Mouse (Mus musculus) cerebellum, postnatal 10 days (tissue): ENCODE results near the gene Mrm3.
A peak's percentile ranks its signal among the peaks of the same experiment; 100 is the strongest.

Source experiments
- DNase-seq, 2 experiments: peaks; one replicate each; pipeline ENCODE4 v3.0.0; 2021; ENCODE audit warnings: mixed read lengths in 2 of 2

Mrm3 gene

DNA sequence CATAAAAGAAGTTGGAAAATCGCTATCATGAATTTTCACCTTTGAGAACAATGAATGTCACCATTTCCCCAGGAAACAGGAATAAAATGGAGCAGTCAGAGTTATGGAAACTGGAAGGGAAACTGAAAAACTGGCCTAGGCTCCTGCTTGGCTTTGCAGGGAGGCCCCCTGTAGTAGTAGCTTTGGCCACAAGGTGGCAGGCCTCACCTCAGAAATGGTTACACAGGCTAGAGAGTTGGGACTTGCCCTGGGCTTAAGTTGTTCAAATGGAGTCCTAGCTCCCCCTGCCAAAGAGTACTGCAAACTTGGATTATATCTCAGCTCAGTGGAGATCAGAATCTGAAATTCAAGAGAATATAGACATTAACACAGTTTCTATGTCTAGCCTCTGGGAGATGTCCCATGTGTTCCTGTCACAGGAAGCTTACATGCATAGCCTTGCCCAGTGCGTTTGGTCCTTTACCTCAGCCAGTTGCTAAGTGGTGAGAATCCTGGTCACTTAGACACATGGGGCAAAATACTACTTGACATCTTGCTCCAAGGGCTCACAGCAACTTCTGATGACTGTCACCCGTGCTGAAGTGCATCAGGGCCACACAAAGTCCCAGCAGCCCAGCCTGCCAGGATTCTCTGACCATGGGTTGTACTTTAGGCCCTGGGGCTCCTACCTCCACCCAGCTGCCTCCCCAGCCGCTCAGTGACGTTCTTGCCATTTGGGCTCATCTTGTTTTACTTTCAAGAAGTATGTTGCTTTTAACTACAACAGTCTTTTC, 9.8 kb downstream of the Mrm3 start:
- peak; percentile 93 to 94 for DNase-seq

DNA sequence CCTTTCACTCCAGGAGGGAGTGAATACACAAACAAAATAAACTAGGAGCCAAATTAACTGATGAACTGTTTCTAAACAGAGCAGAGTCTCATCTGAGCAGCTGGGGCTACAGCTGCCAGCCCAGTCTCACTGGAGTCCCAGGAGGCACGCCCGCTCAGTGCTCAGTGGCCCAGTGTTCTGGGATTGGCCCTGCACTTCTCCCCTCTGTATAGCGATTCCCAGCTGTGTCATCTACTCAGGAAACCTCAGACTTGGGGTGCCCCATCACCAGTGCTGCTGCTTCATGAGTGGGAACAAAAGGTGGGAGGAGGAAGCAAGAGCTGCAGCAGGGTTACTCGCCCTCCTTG, 10.4 kb downstream of the Mrm3 start:
- peak; percentile 21 to 33 for DNase-seq

DNA sequence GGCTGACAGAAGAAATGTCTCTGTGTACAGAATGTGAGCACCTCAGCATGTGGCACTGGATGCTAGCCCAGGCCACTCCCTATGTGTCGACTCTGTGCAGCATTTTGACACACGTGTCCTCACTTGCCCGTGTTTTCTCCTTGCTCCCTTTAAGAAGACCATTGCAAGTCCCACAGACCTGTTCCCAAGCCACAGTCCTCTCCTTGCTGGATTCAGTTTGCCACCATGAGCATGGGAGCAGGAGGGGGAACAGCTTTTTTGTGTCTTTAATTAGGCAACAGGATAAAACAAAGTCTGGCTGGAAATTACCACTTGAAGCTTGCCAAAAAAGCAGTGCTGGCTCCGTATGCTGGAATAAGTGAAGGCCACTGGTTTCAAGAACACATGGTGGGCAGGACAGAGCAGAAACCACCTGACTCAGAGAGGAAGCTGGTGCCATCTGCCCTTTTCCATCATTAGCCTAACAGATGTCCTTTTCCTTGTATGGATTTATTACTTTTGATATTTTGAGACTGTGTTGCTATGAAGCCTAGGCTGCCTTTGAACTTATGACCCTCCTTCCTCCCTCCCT, 12.0 kb downstream of the Mrm3 start:
- peak; percentile 85 to 88 for DNase-seq

DNA sequence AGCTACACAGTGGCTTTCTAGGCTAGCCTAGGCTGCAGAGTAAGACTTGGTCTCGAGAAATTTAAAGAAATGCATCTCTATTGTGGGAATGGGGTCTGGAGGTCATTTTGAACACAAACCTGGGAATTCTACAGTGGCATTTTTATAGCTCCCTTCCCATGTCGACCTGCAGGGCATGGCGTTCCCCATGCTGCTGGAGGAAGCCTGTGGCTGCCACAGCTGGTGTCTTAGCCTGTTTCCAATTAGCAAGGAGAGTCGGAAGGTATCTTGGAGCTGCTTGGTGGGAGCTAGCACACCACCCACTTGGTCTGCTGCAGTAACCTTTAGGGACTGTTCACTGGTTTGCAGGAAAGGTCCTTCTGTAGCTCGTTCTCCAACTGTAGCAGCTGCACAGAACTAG, 12.6 kb downstream of the Mrm3 start:
- DNase-seq, result no peak

DNA sequence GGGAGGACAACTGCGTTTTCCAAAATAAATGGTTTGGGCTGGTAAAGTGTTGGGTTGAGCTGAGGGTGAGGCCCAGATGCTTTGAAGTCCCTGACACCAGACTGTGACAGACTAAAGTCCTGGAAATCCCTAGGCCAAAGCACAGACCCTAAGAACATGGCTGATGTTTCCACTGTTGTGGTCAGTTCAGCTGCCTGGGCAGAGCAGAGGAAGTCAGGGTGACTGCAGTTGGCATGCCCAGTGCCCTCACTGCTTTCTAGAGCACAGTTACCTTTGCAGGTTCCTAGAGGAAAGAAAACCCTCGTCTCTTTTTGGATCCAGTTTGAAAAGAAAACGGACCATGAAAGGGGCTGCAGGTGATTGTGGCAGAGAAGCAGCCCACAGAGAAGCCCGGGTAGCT, 13.9 kb downstream of the Mrm3 start:
- DNase-seq, result peak in 1 of 2 experiments; percentile 6

DNA sequence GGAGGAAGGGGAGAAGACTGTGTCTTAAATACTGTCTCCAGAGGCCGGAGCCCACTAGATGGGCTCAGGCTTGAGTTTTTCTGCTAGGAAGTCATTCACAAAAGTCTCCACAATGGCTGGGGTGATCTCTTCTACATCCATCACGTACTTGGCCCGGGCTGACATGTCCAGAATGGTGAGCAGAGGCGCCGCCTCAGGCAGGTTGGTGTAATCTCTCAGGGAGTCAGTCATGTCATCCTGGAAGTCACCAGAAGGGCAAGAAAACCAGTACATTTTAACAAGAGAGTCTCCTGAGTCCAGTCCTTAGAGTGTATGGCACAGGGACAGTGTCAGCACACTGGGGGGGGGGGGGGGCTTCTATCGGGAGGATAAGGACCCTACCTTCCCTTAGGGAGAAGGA, 15.0 kb downstream of the Mrm3 start:
- peak in 1 of 2 experiments; percentile 27 for DNase-seq

DNA sequence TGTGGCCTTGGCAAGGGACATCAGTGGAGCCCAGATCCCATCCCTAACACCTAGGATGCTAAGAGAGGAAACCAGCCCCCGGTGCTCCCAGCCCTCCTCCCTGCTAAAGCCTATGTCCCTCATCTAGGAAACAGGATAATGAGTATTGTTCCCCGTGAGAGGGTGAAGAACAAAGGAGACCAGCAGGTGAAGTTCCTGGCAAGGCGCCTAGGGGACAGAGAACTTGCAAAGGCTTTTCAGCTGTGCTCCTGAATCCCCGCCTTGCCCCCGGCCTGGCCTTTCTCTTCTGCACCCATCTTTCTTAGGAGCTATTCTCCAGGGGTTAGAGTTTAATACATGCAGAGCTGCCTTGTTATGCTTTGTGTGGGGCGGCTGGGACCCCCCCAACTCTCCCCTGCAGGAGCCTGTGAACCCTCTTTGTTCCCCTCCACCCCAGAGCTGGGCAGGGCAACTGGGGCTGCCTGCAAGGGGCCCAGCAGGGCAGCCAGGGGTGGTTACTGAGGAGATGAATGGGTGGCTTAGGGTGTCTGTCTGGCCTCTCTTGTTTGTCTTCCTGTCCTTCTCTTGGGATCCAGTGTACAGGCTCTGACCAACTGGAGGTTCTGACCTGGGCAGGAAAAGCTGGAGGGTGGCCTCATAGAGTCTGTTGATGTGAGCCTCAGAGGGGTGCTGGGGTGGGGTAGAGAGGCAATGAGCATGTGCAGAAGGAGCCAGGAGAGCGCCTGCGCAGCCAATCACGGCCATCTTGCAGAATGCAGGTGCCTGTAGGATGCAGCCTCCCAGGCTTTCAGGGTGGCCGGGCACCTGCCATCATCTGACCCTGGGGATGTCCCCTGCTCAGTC, 16.9 kb downstream of the Mrm3 start:
- DNase-seq, result peak; percentile 35 to 43

DNA sequence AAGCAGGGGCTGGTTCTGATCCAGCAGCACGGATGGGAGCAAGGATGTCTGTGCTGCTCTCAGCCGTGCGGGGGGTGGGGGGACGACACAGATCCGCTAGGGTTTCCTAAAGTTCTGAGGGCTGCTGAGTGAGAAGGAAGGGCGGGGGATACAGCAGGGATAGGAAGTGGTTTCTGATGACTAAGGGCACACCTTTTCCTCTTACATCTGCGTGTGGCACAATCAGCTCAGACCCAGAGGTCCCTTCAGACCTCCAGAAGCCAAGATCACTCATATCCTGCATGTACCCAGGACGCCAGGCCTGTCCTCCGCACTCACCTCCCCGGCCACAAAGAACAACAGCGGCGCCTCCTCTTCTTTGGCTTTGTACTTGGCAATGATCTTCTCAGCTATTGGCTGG, 17.7 kb downstream of the Mrm3 start:
- DNase-seq, result peak in 1 of 2 experiments; percentile 47

DNA sequence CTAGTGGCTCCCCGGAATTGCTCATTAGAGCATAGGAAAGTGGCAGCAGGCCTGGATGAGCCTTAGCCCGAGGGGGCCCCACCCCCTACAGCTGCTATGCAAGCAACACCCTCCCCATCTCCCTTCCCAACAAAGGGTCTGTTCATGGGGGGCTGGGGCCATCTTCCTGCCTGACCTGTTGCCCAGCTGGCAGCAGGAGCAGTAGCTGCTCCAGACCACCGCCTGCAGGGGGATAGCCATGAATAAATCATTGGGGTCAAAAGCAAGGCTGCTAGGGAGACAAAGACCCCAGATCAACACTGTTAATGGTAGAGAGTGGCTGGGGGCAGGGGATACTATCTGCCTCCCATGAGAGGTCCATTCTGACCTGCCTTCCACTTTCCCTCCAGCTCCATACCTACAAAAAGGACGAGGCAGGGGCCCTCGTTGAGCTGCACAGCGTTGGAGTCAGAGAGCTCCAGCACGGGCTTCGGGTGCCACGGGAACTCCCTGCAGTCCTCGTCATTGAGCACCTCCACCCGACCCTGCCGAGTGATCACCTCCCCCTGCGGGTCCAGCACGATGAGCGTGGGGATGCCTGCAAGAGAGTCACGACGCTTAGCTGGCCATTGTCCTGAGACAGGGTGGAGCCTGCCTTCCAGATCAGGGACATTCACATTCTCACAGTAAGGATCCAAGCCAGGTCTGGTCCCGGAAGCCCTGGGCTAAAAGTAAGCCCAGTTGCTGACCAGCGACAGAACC, 19.3 kb downstream of the Mrm3 start:
- peak; percentile 51 to 61 for DNase-seq

DNA sequence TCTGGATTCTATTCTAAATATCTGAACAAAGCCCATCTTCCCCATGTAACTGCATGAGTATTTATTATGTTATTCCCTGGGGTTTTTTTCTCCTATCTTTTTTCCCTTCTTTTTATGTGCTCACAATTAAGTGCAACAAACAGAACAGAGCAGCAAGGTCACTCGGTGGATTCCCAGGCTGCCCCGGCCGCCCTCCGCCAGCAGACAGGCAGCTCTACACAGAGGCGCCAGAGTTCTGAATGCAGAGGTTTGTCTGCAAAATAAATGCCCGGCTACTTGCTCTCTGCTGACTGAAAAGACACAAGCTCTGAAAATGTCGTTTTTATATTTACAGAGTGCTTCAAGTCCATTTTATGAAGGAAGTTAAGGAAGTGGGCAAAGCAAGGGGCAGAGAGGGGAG, 24.0 kb downstream of the Mrm3 start:
- no peak for DNase-seq

DNA sequence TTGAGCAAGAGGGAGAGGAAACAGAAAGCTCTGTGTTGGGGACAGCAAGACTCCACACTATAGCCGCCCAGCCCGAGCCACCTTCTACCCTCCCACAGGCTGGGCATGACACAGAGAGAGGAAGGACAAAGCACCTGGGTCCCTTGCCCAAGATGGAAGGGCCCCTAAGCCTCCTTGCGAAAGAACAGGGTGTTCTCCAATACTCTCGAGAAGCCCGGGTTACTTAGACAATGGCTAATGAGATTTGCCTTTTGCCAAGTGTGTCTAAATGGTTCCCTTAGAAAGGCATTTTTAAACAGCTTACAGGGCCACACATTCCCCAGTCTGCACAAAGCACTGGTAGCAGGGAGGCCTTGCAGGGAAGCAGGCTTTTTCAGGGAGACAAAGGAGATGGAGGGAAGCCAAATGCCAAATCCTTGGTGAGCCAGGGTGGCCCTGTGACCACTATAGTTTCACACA, 24.5 kb downstream of the Mrm3 start:
- no peak for DNase-seq

DNA sequence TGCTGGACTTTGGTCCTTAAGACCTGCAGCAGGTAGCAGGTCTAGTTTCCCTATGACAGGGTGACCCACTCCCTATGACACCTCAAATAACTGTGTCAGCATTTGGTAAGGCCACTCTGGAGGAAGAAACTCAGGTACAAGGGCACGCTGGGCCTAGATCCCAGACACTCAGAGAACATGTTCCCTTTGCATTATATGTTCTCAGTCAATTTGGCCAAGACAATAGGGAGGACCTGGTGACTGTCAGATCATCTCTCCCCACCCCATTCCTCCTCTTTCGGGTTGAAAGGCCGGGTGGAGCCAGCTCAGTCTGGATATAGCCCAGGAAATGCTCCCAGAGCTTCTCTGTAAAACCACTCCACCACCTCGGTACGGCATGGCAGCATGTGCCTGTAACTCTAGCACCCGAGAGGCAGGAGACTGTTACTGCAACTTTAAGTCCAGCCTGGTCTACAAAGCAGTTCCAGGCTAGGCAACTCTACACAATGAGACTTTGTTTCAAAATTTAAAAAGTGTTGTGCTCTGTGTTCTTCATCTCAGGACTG, 25.1 kb downstream of the Mrm3 start:
- DNase-seq, result no peak

DNA sequence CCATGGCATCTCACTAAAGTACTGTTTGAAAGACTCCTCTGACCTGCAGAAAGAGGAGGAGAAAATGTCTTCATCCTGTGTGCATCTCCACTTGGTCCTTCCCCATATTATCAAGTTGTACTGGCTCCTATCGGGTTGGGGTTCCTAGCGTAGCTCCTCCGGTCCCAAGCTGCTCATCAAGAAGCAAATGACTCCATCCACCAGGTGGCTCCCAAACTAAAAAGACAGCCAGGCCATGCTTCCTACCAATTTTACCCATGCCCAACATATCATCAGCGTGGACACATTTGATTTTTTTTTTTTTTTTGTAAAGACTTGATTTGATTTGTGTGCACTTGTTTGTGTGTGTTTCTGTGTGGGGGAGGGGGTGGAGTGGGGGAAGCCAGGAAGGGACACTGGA, 28.9 kb downstream of the Mrm3 start:
- DNase-seq, result peak; percentile 70 to 73

DNA sequence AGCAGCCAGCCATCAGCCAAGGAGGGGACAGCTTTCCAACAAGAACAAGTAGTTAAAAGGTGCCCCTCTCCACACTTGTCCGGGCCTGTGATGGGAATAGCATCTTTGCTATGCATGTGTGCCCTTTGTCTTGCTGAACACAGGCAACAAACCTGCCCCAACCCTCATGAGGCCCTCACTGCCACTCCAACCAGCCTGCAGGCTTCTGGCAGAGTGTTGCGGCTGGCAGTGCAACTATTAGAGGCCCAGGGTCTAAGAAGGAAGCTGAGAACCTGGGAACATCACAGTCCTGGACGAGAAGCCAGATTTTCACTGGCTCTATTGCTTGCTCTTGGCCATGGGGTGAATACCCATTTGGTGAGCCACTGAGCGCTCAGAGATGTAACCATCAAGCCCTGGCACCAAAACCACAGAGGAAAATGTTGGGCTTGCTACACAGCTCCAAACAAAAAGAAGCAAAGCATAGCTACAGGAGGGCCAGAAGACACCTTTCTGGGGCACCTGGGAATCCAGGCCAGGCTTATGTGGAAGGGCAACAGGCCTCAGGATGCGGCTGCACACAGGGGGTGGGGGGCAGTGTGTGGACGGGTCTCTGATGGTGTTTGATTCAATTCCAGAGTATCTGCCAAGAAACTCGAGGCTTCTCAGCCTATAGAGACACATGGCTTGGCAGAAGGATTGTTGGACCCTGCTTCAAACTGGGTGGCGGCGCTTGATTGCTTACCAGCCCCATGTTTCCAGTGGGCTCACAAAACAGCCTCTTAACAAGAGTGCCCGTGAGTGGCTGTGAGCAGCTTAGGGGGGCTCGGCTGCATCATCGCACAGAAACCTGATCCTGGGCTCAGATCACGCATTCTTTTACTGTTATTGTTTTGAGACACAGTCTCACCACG, 35.7 kb downstream of the Mrm3 start:
- peak; percentile 50 to 65 for DNase-seq

DNA sequence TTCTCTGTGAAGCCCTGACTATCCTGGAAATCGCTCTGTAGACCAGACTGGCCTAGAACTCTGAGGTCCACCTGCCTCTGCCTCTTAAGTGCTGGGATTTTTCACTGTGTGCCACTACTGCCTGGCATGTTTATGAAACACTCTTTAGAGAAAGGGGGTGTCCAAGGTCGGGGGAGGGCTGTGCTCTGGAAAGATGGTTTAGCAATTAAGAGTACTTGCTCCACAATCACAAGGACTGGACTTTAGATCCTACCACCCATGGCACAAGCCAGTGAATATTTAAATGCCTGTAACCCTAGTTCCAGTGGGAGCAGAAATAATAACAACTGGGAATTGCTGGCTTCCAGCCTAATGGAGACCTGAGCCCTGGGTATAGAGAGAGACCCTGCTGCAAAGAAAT, 36.5 kb downstream of the Mrm3 start:
- no peak for DNase-seq

DNA sequence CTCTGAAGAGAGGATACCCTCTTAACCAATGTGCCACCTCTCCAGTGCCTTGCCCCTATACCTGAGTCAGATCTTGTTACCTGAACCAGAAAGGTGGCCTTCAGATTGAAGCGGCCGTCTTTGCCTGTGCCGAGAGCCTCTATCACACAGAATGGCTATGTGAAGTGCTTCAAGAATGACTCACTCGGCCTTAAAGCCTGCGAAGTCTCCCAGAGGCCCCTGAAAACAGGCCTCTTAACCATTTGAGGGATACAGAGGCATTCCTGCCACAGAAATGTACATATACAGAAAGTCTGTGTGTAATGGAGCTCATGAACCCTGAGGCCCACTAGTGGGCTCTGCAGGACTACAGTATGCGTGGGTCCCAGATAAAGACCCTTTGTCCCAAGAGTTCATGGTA, 40.3 kb downstream of the Mrm3 start:
- no peak for DNase-seq

DNA sequence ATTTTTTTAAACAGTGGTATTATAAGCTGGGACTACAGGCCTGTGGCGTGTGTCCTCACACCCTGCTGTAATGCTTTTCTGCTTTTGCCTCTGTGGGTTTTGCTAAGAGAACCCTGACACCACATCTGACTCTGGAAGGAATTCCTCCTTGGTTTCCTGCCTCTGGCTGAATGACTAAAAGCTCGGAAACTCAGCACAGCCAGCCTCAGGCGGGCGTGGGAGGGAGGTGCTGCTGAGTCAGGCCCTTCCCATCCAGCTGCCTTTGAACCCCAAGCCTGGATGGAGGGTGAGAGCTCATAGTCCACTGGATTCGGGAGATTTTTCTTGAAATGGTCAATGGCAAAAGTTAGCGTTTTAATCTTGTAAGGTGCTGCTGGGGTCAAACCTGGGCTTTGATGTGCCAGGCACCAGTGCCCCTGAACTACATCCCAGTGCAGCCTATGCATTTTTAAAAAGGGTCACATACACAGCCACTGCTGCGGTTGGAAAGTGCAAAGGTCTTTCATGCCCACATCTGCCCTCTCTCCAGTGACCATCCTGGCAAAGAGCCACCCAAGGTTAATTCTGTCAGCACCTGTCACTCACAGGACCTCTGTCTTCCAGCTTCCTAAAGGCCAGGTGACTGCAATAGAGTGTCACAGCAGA, 42.0 kb downstream of the Mrm3 start:
- no peak for DNase-seq

DNA sequence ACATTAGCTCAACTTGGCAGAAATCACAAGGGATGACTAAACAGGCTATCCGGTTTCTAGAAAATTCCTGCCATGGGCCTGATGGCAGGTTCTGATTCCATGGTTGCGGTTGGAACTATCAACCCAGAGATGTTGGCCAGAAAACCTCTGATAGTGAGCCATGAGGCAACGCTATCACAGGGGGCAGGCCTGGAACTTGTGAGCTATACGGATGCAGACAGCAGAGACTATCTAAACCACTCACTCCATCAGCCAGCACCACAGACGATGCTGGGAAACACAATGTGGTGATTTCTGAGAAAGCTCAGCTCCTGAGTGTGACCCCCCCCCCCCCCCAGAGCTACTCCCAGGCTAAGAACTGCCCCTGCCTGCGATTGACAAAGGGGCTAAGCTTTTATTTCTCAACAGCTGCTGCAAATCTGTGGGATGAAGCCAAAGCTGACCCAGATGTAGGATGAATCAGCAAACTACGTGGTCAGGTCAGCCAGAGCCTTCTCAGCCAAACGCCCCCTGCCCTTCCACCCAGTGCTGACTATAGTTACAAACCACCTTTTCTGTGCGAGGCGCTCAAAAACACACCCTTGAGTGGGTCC, 43.1 kb downstream of the Mrm3 start:
- no peak for DNase-seq

DNA sequence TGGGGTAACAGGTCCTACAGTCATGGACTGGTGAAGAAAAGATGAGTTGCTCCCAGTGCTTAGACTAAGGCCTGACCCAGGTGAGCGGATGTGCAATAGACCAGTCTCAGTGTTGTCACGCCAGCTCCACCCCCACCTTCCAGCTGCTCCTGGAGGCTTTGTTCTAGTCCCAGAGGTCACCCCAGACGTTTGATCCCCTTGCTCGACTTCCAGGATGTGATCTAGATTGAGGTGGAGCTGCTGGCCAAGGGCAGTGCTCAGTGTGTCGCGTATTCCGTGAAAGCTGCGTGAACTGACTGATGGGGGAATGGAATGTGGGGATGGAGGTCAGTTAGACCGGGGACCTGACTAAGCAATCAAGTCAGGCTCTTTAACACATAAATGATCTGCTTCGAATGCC, 43.8 kb downstream of the Mrm3 start:
- no peak for DNase-seq

DNA sequence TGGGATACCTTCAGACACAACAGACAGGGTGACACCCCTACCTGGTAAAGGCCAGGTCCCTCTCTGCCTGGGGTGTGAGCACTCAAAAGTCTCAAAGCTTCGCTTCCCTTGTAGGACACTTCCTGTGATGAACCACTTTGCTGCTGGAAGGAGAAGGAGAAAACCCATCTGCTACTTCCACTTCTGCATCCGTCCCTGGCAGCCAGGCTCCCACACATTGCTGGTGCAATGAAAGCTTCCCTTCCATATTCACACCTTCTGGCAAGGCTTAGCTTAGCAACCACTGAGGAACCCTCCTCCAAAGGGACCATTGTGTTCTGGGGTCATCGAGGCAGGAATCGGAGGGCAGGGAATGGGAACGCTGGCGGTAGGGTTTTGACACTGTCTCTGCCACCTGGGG, 45.1 kb downstream of the Mrm3 start:
- DNase-seq, result peak; percentile 46 to 52

DNA sequence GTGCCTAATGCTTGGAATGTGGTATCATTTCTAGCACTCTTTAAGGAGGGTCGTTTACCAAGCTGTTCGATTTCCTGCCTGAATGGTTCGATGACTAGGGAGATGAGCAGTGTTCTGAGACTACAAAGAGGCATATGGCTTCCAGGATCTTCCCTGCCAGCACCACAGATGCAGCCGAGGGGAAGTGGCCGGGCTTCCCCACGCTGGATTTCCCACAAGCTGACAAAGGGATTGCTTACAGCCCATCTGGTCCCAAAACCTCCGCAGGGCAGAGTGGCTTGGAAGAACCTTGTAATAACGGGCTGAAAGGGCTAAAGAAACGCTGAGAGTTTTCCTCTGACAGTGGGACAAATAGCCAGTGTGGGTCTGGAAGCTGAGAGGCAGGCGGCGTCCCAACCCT, 46.9 kb downstream of the Mrm3 start:
- peak; percentile 90 to 94 for DNase-seq
